Mouse (Mus musculus): ENCODE data around the gene Gcgr.

DNA sequence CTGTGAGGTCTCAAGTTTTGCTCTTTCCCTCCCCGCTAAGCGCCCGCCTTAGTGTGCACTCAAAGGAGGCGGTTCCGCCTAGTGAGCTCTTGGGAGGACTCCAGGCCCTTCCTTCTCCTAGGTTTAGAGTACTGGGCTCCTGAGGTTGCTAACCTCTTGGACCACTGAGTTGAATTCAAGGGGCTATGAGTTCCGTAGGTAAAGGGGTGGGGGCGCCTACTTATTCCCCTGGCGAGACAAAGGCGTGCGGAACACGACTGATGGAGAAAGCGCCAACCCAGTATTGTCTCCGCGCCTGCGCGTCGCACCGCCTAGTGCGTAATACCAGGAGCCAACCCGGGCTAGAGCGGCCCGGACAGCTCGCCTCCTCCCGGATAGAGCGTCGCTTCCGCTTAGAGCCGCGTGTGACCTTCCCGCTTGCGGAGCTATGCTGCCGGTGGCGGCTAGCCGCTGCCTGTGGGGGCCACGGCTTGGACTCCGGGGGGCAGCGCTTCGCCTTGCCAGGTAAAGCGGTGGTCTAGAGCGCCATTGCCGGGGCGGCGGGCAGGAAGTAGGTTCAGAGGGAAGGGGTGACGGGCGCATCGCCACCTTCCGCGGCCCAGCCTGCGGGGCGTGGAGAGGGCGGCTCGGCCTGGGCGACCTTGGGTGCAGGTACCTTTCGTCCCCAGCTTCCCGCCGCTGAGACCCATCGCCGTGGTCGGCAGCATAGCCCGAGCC lies 46.1 kb upstream of the Gcgr start, which contains the start of gene Mrpl12:
- TF ChIP-seq POLR2A (IDR thresholded peaks at IDR 0.05; ENCODE audit: extremely low read depth, insufficient read depth, low read length) (peak; percentile 58; the same call in 1 of the 2 replicates), CTCF (IDR thresholded peaks at IDR 0.05; ENCODE audit: extremely low read depth, insufficient read depth, low read length) (no peak)
